Mouse (Mus musculus) WW6 (cell line): ENCODE measurements around the gene Ppia.
"Not testable (repeated sequence)": the region's sequence is repeated elsewhere in the genome, so short reads cannot be mapped to it uniquely, and the experiment has no call there.

Experiments used
- DNase-seq: peaks from one replicate; pipeline ENCODE4 v3.0.0-alpha.2; 2013; ENCODE audit warnings: low read depth, low spot score

Gene Ppia

DNA sequence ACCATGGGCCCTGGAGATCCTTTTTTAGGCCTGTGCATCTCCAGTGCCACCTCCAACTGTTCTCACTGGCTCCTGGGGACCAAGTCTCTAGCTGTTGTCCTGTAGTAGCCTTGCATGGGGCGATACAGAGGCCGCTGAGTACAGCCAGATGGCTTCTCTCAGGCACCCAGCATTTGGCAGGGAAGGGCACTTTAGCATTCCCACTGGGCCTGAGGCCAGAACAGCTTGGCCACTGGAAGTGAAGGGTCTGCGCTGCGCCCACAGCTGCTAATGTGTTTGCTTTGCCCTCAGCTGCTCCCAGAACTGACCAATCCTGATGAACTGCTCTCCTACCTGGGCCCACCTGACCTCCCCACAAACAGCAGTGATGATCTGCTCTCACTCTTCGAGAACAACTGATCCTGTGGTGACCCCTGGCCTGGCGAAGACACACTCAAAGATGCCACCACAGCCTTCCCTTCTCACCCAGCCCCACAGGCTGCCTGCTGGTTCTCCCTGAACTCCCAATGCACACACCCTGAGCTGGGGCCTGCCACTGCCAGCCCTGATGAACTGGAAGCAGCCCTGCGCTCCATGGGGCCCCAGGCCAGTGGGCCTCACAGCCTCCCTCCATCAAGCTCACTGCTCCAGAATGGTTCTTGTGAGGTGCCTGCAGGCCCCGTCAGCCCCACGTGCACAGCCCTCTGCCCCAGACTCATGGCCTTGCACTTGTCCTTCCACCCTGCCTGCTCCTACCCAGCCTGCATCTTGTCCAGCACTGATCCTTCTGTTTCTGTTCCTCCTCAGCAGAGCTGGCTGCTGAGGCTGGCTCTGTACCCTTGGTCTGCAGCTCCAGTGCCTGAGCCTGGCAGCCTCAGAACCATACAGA, 10.3 kb upstream of the Ppia start:
- no peak for DNase-seq

GRCm38 (mm10) chr11:6405591-6406081, 9.6 kb upstream of the Ppia start:
- no peak for DNase-seq

DNA sequence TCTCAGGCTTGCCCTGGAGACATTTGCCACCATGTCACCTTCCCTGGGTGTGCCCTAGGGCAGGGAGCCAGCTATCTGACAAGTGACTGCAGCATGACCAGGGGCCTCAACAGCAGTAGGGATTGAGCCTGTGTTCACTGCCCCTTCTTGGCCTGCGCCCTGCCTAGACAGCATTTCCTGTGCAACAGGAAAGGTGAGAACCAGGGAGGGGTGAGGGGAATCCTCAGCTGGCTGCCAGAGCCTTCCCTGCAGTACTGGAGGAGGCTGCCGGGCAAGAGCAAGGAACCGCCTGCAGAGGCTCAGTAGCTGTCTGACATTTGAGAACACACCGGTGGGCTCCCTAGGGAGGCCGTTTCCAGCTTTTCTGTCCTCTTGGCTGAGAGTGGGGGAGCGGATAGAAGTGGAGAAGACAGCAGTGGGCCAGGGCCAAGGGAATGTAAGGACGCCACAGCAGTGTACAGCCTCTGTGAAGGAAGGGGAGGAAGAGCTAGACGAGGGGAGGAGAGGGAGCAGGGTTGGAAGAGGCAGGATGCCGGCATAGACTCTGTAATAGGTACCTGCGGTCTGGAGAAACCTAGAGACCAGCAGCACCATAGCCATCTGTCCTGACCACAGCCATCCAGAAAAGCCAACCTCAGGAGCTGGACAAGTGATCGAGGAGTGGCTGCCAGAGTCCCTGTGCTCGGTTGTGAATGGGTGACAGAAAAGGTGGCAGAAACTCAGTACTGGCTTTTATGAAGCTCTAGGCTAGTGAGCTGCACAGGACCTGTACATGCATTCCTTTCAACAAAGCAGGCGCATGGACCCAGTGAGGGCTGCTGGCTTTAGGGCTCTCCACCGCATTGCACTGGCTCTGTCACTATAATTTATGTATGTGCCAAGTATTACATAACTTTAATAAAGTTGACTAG, 8.7 kb upstream of the Ppia start:
- DNase-seq, result no peak

DNA sequence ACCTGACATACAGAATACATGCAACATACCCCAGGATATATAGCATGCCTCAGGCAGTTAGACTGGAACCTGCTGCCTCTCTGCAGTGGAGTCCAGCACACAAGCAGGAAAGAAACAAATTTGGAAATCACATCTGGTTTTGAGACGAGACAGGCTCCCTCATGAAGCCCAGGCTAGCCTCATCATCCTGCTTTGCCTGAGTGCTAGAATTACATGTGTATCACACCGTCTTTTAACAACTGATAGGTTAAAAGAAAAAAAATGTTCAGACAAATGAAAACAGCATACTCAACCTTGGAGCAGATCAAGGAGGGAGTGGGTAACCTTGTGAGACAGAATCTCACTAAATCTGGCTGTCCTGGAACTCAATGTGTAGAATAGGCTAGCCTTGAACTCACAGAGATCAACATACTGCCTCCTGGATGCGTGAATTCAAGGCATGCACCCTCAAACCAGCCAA, 8.1 kb upstream of the Ppia start:
- no peak for DNase-seq

DNA sequence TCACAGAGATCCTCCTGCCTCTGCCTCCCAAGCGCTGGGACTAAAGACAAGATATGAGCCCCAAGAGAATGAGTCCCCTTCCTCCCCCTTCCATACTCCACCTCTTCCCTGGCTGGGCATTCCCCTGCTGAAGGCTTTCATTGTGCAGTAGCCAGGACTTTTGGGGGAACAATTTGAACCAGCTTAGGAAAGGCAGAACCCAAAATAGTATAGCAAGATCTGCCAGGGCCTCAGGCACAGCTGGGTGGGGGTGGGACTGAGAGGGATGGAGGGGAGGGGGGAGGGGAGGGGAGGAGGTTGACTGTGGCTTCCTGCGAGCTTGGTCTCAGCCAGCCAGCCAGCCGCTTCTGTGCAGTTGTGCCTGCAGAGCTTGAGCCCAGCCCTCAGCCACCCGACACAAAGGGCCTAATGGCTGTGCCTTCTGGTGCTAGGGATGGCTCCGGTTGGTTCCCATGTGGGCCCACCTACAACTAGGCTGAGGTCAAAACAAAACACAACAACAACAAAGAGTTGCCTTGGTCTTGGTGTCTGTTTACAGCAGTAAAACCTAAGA, 5.1 kb upstream of the Ppia start:
- DNase-seq, result no peak

DNA sequence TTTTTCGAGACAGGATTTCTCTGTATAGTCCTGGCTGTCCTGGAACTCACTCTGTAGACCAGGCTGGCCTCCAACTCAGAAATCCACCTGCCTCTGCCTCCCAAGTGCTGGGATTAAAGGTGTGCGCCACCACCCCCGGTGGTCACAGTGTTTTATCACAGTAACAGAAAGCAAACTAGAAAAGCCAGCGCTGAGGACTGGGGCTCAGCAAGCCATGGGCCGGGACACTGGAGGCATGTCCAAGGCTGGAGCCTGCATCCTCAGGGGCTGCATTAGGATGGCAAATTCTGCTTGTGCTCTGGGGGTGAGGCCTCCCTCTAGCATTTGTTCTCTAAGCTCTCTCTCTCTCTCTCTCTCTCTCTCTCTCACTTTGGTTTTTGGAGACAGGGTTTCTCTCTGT, 4.5 kb upstream of the Ppia start:
- not testable (repeated sequence) for DNase-seq

DNA sequence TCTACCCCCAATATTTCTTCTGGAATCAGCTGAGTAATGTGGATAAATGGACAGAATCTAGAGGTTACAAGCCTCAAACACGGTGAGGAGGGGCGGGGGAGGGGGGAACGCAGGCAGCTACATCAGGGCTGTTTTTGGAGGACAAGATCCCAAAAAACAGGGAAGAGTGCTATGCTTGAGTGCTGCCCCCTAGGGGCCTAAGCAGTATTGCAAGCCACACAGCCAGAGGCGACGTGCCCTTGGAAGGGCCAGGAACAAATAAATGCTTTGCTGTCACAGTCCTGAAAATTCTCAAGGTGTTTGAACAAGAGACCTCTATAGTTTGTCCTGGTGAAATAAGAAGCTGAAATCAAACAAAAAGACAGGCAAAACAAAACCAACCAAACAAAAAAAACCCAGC, 3.6 kb upstream of the Ppia start:
- no peak for DNase-seq

- no peak for DNase-seq
These were observed 2.0 kb upstream of the Ppia start for GRCm38 (mm10) chr11:6413264-6413663.

GRCm38 (mm10) chr11:6415551-6416404, 535 bp downstream of the Ppia start:
- peak; percentile 90 for DNase-seq

DNA sequence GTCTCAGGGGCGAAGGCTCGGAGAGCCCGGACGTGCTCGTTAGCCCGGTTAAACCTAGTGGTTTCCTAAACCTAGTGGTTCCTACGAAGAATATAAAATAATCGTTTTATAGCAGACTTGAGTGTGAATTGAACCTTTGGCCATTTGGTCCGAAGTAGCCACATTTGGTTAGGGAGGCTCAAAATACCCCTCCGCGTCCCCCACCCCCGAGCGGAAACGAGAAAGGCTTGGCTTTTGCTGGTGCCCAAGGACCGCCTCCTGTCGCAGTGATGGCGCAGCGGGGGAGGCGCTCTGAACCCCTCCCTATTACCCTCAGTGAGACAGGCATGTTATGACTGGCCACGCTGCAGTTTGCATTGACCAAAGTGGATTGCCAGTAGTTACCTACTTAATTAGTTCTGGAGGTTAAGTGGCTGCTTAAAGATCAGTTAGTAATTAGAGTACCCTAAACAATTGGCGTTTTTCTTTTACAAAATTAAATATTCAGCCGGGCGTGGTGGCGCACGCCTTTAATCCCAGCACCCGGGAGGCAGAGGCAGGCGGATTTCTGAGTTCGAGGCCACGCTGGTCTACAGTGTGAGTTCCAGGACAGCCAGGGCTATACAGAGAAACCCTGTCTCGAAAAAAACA, 1.3 kb downstream of the Ppia start:
- no peak for DNase-seq

DNA sequence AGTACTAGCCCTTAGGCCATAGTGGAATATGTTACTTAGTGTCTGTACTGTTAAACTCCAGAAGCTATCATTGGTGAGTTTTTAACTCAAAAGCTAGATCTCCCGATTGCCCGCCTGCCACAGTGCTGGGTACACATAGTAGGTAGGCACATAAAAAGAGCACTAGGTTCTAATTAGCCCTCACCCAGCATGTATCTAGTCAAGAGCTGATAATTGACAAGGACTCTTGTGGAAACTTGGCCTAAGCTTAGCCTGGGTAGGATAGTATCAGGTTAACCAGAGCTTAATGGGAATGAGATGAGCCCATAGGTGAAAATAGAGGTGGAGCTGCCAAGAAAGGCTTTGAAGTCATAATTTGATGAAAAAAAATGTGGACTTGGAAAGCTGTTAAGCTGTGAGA, 1.8 kb downstream of the Ppia start:
- DNase-seq, result no peak

GRCm38 (mm10) chr11:6417490-6417889, 2.2 kb downstream of the Ppia start:
- DNase-seq, result no peak

DNA sequence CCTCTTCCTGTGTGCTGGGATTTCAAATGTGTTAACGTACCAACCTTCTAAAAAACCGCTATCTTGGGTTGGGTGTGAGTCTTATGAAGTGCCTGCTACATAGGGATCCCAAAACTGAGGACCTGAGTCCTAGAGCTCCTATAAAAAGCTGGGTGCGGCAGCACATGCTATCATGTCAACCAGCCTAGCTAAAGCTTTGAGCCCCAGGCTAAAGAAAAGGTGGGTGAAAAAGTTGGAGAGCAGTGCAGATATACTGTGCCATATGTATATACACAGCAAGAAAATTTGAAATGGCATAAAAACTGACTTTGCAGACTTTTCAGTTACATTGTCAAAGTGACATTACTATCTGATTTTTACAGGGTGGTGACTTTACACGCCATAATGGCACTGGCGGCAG, 3.5 kb downstream of the Ppia start:
- DNase-seq, result no peak

DNA sequence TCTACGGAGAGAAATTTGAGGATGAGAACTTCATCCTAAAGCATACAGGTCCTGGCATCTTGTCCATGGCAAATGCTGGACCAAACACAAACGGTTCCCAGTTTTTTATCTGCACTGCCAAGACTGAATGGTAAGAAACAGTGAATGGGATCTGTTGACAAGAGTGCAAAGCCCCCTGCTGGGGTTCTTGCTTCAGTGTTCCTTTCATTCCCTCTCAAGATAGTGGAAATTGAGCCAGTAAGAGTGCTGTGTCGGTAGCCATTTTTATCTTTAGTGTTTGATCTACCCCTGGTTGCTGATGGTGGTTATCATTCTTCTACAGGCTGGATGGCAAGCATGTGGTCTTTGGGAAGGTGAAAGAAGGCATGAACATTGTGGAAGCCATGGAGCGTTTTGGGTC, 3.9 kb downstream of the Ppia start:
- not testable (repeated sequence) for DNase-seq

DNA sequence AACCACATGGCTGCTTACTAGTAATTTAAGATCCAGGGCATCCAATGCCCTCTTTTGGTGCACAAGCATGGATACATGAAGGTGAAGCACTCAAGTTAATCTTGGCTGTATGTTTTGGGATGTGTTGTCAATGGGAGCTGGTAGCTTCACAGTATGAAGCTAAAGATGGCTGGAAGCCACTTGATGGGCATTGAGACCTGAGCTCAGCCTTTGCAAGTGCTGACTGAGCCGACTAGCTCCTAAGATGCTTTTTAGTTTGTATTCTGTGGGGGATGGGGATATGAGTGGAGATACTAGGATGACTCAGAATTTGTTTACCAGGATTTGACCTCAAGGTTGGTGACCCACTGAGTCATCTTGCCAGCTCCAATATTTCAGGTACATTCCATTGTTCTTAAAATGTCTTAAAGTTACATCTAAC, 5.0 kb downstream of the Ppia start:
- DNase-seq, result no peak

DNA sequence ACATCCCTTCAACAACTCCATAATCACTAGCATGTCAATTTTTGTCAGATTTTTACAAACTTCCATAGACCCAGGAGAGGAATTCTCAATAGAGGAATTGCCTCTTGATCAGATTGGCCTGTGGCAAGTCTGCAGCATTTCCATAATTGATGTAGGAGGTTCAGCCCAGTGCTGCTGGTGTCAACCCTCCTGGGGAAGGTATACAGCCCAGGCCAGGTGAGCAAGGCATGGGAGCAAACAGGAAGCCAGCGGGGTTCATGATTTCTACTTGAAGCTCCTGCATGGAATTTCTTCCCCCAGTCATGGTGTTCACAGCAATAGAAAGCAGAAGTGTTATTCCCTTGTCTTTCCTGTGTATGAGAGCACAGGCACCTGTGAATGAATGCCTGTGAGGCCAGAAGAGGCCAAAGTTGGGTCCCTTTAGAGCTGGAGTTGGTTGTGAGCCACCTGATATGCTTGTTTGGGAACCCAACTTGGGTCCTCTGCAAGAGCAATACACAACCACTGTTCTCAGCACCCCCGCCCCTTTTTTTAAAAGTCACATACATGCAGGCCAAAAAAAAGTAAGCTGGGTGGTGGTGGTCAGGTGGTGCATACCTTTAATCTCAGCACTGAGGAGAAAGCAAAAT, 5.6 kb downstream of the Ppia start:
- no peak for DNase-seq

GRCm38 (mm10) chr11:6430186-6430585, 14.9 kb downstream of the Ppia start:
- DNase-seq, result no peak

DNA sequence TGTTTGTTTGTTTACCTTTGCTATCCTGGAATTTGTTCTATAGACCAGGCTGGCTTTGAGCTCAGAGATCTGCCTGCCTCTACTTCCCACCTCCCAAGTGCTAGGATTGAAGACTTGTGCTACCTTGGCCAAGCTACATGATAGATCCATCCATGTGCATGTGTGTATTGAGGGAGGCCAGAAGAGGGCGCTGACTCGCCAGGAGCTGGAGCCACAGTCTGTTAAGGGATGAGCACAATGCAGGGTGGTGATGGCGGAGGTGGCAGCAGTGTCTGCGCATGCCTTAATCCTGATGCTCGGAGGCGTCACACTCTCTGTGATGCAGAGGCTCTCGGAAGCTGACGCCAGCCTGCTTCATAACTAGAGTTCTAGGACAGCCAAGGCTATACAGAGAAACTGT, 21.2 kb downstream of the Ppia start:
- peak; percentile 81 for DNase-seq

DNA sequence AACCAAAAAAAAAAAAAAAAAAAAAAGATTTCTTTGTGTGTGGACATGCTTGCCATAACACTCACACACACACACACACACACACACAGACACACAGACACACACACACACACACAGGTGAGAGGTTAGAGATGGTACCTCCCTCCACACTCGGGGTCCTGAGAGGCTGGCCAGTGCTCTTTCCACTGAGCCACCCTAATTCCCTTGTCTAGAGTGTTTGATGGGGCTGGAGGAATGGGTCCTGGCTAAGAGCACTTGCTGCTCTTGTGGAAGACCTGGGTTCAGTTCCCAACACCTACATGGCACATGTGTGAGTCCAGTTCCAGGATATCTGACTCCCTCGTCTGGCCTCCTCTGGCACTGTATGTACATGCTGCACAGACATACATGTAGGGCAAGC, 22.4 kb downstream of the Ppia start:
- DNase-seq, result no peak

GRCm38 (mm10) chr11:6440171-6440570, 24.9 kb downstream of the Ppia start:
- no peak for DNase-seq
